Mouse (Mus musculus): ENCODE measurements around the gene Bace1. TPM values are rescaled to one million over a fixed set of nuclear protein-coding genes. Genes with fewer than 3 reads are reported as not detected.
A peak's percentile ranks its signal among the peaks of the same experiment; 100 is the strongest.

The Bace1 gene
- polyA plus RNA-seq, 1 experiment from 2014 or later: 17.8 TPM

DNA sequence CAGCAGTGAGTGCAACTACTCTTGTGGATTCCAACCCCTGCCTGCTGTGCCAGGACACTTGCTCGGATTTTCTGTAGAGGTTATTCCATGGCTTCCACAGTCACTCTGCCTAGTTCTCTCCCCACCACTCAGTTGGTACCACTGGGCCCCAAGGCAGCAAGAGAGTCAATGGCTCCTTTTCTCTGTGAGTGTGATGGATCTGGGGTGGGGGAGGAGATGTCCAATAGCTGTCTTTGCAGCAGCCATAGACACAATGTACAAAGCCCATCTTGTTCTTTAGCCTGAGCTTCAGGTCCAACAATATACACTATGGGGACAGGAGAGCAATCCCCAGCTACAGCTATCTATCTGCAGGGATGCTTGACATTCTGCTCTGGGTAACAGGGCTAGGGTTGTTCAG is 15.8 kb downstream of the Bace1 start:
- Histone ChIP-seq H3K9ac (ENCODE audit: low read depth, low read length) (no peak overlapping the region), H3K27me3 (replicated peaks; ENCODE audit: control insufficient read depth, insufficient read depth, low read length) (no peaks in the 10 kb centered on the region), H3K36me3 (ENCODE audit: control insufficient read depth, insufficient read depth, low read length) (peaks cover 5% of the 10 kb centered on the region; the same call in 1 of the 2 replicates), H3K9me3 (ENCODE audit: control insufficient read depth, low read length) (no peaks in the 10 kb centered on the region), H3K4me3 (ENCODE audit: low read length) (no peak overlapping the region), H3K27ac (ENCODE audit: low read length) (no peak overlapping the region), H3K4me1 (ENCODE audit: control insufficient read depth, insufficient read depth, low read length) (peaks cover 23% of the 10 kb centered on the region), H3K4me2 (ENCODE audit: low read depth, low read length) (no peak overlapping the region)
- ATAC-seq: no peak
- 88% methylated on average over 1 of the region's 1 CpGs for WGBS

DNA sequence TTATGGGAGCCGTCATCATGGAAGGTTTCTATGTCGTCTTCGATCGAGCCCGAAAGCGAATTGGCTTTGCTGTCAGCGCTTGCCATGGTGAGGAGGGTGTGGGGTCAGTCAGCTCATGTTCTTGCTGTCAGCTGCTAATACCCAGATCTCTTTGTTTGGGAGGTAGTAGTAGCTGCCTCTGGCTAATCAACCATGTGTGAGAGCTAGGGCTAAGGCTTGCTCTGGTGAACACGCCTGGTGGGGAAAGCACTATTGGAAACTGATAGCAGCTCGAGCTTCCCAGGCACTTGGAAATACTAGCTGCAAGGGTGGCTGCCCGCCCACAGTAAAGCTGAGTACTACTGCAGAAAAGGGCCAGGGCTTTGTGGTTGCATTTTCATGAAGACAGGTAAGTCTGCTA is 21.0 kb downstream of the Bace1 start:
- peaks cover 17% of the 10 kb centered on the region for H3K36me3 ChIP-seq (ENCODE audit: control insufficient read depth, insufficient read depth, low read length)
- no peak overlapping the region for H3K4me3 ChIP-seq (ENCODE audit: low read length)
- no peak overlapping the region for H3K4me2 ChIP-seq (ENCODE audit: low read depth, low read length)
- H3K27me3 ChIP-seq (replicated peaks; ENCODE audit: control insufficient read depth, insufficient read depth, low read length): no peaks in the 10 kb centered on the region
- ATAC-seq: no peak
- 96% methylated on average over 10 of the region's 10 CpGs for WGBS
- H3K9ac ChIP-seq (ENCODE audit: low read depth, low read length): no peak overlapping the region
- H3K4me1 ChIP-seq (ENCODE audit: control insufficient read depth, insufficient read depth, low read length): no peaks in the 10 kb centered on the region; the same call in 1 of the 2 replicates
- H3K9me3 ChIP-seq (ENCODE audit: control insufficient read depth, low read length): no peaks in the 10 kb centered on the region
- H3K27ac ChIP-seq (ENCODE audit: low read length): no peak overlapping the region

- ATAC-seq: peak; percentile 55
- H3K4me3 ChIP-seq (ENCODE audit: low read length): no peak overlapping the region
- H3K9ac ChIP-seq (ENCODE audit: low read depth, low read length): no peak overlapping the region
- no peaks in the 10 kb centered on the region for H3K9me3 ChIP-seq (ENCODE audit: control insufficient read depth, low read length)
- H3K4me2 ChIP-seq (ENCODE audit: low read depth, low read length): no peak overlapping the region
- no peak overlapping the region for H3K27ac ChIP-seq (ENCODE audit: low read length)
- H3K36me3 ChIP-seq (ENCODE audit: control insufficient read depth, insufficient read depth, low read length): peaks cover 27% of the 10 kb centered on the region
- no peaks in the 10 kb centered on the region for H3K4me1 ChIP-seq (ENCODE audit: control insufficient read depth, insufficient read depth, low read length)
- H3K27me3 ChIP-seq (replicated peaks; ENCODE audit: control insufficient read depth, insufficient read depth, low read length): no peaks in the 10 kb centered on the region
- 70% methylated on average over 7 of the region's 7 CpGs for WGBS
These were observed 23.4 kb downstream of the Bace1 start for GRCm38 (mm10) chr9:45861813-45862212.

DNA sequence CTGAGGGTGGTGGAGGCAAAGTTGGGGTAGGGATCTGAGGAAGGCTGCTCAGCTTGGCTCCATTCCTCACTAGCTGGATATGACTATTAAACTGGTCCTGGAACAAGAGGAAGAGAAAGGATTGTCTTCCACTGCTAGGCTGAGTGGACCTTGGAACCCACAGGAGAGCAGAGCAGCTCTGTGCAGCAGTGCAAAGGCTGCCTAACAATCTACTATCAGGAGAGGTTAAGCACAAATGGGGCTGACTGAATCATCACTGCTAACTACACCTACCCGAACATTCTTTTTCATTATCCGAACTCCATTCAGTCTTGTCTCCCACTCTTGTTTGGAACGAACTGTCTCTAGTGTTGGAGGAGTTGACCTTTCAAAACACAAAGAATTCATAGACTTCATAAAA is 30.8 kb downstream of the Bace1 start:
- ATAC-seq: peak; percentile 84
- no peaks in the 10 kb centered on the region for H3K27me3 ChIP-seq (replicated peaks; ENCODE audit: control insufficient read depth, insufficient read depth, low read length)
- H3K9me3 ChIP-seq (ENCODE audit: control insufficient read depth, low read length): no peaks in the 10 kb centered on the region
- H3K4me1 ChIP-seq (ENCODE audit: control insufficient read depth, insufficient read depth, low read length): no peaks in the 10 kb centered on the region
- peak overlapping the region; percentile 38; the same call in 1 of the 2 replicates for H3K27ac ChIP-seq (ENCODE audit: low read length)
- WGBS: 82% methylated on average over 3 of the region's 3 CpGs
- no peak overlapping the region for H3K9ac ChIP-seq (ENCODE audit: low read depth, low read length)
- no peak overlapping the region for H3K4me3 ChIP-seq (ENCODE audit: low read length)
- H3K4me2 ChIP-seq (ENCODE audit: low read depth, low read length): no peak overlapping the region
- H3K36me3 ChIP-seq (ENCODE audit: control insufficient read depth, insufficient read depth, low read length): peaks cover 13% of the 10 kb centered on the region

DNA sequence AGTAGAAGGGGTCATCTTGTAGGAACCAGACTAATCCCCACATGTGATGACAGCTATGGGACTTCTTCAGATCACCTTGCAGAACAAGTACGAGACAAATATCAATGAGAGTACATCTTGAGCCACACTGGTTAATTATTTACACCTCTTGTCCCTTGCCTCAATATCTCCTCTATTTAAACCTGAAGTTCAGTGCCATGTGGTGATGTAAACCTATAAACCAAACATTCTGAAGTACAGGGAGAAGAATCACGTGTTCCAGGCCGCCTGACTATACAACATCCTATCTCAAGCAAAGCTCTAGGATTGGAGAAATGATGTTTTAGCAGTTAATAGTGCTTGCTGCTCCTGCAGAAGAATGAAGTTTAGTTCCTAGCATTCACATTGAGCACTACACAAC is 31.9 kb downstream of the Bace1 start:
- H3K36me3 ChIP-seq (ENCODE audit: control insufficient read depth, insufficient read depth, low read length): peaks cover 11% of the 10 kb centered on the region
- no peaks in the 10 kb centered on the region for H3K9me3 ChIP-seq (ENCODE audit: control insufficient read depth, low read length)
- H3K4me2 ChIP-seq (ENCODE audit: low read depth, low read length): no peak overlapping the region
- ATAC-seq: peak; percentile 77
- no peak overlapping the region for H3K4me3 ChIP-seq (ENCODE audit: low read length)
- no peak overlapping the region for H3K27ac ChIP-seq (ENCODE audit: low read length)
- H3K4me1 ChIP-seq (ENCODE audit: control insufficient read depth, insufficient read depth, low read length): no peaks in the 10 kb centered on the region
- no peaks in the 10 kb centered on the region for H3K27me3 ChIP-seq (replicated peaks; ENCODE audit: control insufficient read depth, insufficient read depth, low read length)
- no peak overlapping the region for H3K9ac ChIP-seq (ENCODE audit: low read depth, low read length)
- WGBS: 68% methylated on average over 3 of the region's 3 CpGs

- no peak overlapping the region for H3K27ac ChIP-seq (ENCODE audit: low read length)
- WGBS: 73% methylated on average over 2 of the region's 2 CpGs
- no peak overlapping the region for H3K9ac ChIP-seq (ENCODE audit: low read depth, low read length)
- 0 out of 2 replicates have a peak, but pooled peaks cover 4% of the 10 kb centered on the region for H3K36me3 ChIP-seq (ENCODE audit: control insufficient read depth, insufficient read depth, low read length)
- no peaks in the 10 kb centered on the region for H3K9me3 ChIP-seq (ENCODE audit: control insufficient read depth, low read length)
- H3K4me1 ChIP-seq (ENCODE audit: control insufficient read depth, insufficient read depth, low read length): no peaks in the 10 kb centered on the region
- H3K4me2 ChIP-seq (ENCODE audit: low read depth, low read length): no peak overlapping the region
- no peak overlapping the region for H3K4me3 ChIP-seq (ENCODE audit: low read length)
- ATAC-seq: no peak
- H3K27me3 ChIP-seq (replicated peaks; ENCODE audit: control insufficient read depth, insufficient read depth, low read length): no peaks in the 10 kb centered on the region
These were observed 39.5 kb downstream of the Bace1 start for GRCm38 (mm10) chr9:45877928-45878327.

GRCm38 (mm10) chr9:45893681-45894080 is 55.3 kb downstream of the Bace1 start:
- ATAC-seq: no peak
- no peaks in the 10 kb centered on the region for H3K27me3 ChIP-seq (replicated peaks; ENCODE audit: control insufficient read depth, insufficient read depth, low read length)
- no peak overlapping the region for H3K4me3 ChIP-seq (ENCODE audit: low read length)
- H3K27ac ChIP-seq (ENCODE audit: low read length): no peak overlapping the region
- H3K4me1 ChIP-seq (ENCODE audit: control insufficient read depth, insufficient read depth, low read length): no peaks in the 10 kb centered on the region
- H3K4me2 ChIP-seq (ENCODE audit: low read depth, low read length): no peak overlapping the region
- H3K9me3 ChIP-seq (ENCODE audit: control insufficient read depth, low read length): no peaks in the 10 kb centered on the region
- H3K36me3 ChIP-seq (ENCODE audit: control insufficient read depth, insufficient read depth, low read length): peaks cover 24% of the 10 kb centered on the region
- H3K9ac ChIP-seq (ENCODE audit: low read depth, low read length): no peak overlapping the region

- Histone ChIP-seq H3K4me2 (ENCODE audit: low read depth, low read length) (peak overlapping the region; percentile 85), H3K4me3 (ENCODE audit: low read length) (peak overlapping the region; percentile 91), H3K27ac (ENCODE audit: low read length) (no peak overlapping the region), H3K9ac (ENCODE audit: low read depth, low read length) (peak overlapping the region; percentile 95; the same call in 1 of the 2 replicates), H3K36me3 (ENCODE audit: control insufficient read depth, insufficient read depth, low read length) (peaks cover 10% of the 10 kb centered on the region), H3K9me3 (ENCODE audit: control insufficient read depth, low read length) (no peaks in the 10 kb centered on the region), H3K4me1 (ENCODE audit: control insufficient read depth, insufficient read depth, low read length) (peaks cover 7% of the 10 kb centered on the region; the same call in 1 of the 2 replicates), H3K27me3 (replicated peaks; ENCODE audit: control insufficient read depth, insufficient read depth, low read length) (no peaks in the 10 kb centered on the region)
- 41% methylated on average over 4 of the region's 4 CpGs for WGBS
- ATAC-seq: no peak
These were observed 66.8 kb downstream of the Bace1 start for GRCm38 (mm10) chr9:45905196-45905595.

- H3K27me3 ChIP-seq (replicated peaks; ENCODE audit: control insufficient read depth, insufficient read depth, low read length): no peaks in the 10 kb centered on the region
- ATAC-seq: peak; percentile 51
- H3K27ac ChIP-seq (ENCODE audit: low read length): peak overlapping the region; percentile 98
- H3K9ac ChIP-seq (ENCODE audit: low read depth, low read length): peak overlapping the region; percentile 95
- peaks cover 12% of the 10 kb centered on the region for H3K36me3 ChIP-seq (ENCODE audit: control insufficient read depth, insufficient read depth, low read length)
- peak overlapping the region; percentile 85 for H3K4me2 ChIP-seq (ENCODE audit: low read depth, low read length)
- peaks cover 7% of the 10 kb centered on the region; the same call in 1 of the 2 replicates for H3K4me1 ChIP-seq (ENCODE audit: control insufficient read depth, insufficient read depth, low read length)
- peak overlapping the region; percentile 91 for H3K4me3 ChIP-seq (ENCODE audit: low read length)
- 0% methylated on average over 17 of the region's 27 CpGs for WGBS
- no peaks in the 10 kb centered on the region for H3K9me3 ChIP-seq (ENCODE audit: control insufficient read depth, low read length)
These were observed 67.4 kb downstream of the Bace1 start for GRCm38 (mm10) chr9:45905811-45906237.

All from intestine, embryonic 16.5 days (tissue).